Mouse (Mus musculus) C2C12 (cell line): ENCODE measurements around the gene Gm20388. TPM values are rescaled to one million over a fixed set of nuclear protein-coding genes. Genes with fewer than 3 reads are reported as not detected.

ENCODE experiments used
- H3K27me3 ChIP-seq: one replicate; pipeline ENCODE4 v1.6.1; 2011; ENCODE audit not compliant: control insufficient read depth, insufficient read depth, insufficient read length
- H3K36me3 ChIP-seq: one replicate; pipeline ENCODE4 v1.6.1; 2011; ENCODE audit not compliant: control insufficient read depth, insufficient read depth
- H3K4me3 ChIP-seq: one replicate; pipeline ENCODE4 v1.5.1; 2011; ENCODE audit warnings: mild to moderate bottlenecking, control low read depth; ENCODE audit not compliant: poor library complexity, insufficient read depth, severe bottlenecking
- H3K79me2 ChIP-seq: one replicate; pipeline ENCODE4 v1.6.1; 2011; ENCODE audit not compliant: control insufficient read depth, insufficient read depth
- H3K79me3 ChIP-seq: one replicate; pipeline ENCODE4 v1.6.1; 2011; ENCODE audit warnings: low read depth, control low read depth
- H3ac ChIP-seq: one replicate; pipeline ENCODE3; 2011; ENCODE audit warnings: low read depth; ENCODE audit not compliant: control insufficient read depth, insufficient read length
- CEBPB ChIP-seq: IDR thresholded peaks from one replicate; pipeline ENCODE4 v1.6.1; 2011; ENCODE audit warnings: low read depth, mild to moderate bottlenecking, control low read depth, moderate library complexity
- CTCF ChIP-seq: IDR thresholded peaks from one replicate; pipeline ENCODE4 v1.5.1; 2011; ENCODE audit not compliant: control insufficient read depth, insufficient read depth, insufficient read length
- FOSL1 ChIP-seq: IDR thresholded peaks from one replicate; pipeline ENCODE4 v1.8.0; 2011; ENCODE audit warnings: mild to moderate bottlenecking, low read length; ENCODE audit not compliant: poor library complexity, insufficient read depth, severe bottlenecking
- MAX ChIP-seq: IDR thresholded peaks from one replicate; pipeline ENCODE4 v1.6.1; 2011; ENCODE audit warnings: mild to moderate bottlenecking, control low read depth
- MYOD1 ChIP-seq: IDR thresholded peaks from one replicate; pipeline ENCODE4 v1.6.1; 2011; ENCODE audit warnings: low read depth; ENCODE audit not compliant: control insufficient read depth, insufficient read length
- MYOG ChIP-seq: IDR thresholded peaks from one replicate; pipeline ENCODE4 v1.6.1; 2011; ENCODE audit not compliant: control insufficient read depth, insufficient read length; ENCODE audit errors: extremely low read depth
- USF1 ChIP-seq: IDR thresholded peaks from one replicate; pipeline ENCODE4 v1.6.1; 2011; ENCODE audit warnings: low read depth, mild to moderate bottlenecking, control low read depth, moderate library complexity
- polyA plus RNA-seq: library from polyadenylated mRNA; unstranded; fragments of >200 nt; fragmentation: generic; extraction: Trizol; gene quantifications from one replicate; pipeline ENCODE4 v1.2.1, GENCODE M21; 2012; ENCODE audit warnings: missing spikeins

Gm20388 gene
- polyA plus RNA-seq, 1 experiment, result 15.0 TPM

- Histone ChIP-seq H3ac (no peak overlapping the region), H3K4me3 (no peak overlapping the region), H3K79me3 (no peaks in the 10 kb centered on the region), H3K27me3 (peaks cover 50% of the 10 kb centered on the region), H3K79me2 (no peaks in the 10 kb centered on the region), H3K36me3 (no peaks in the 10 kb centered on the region)
- no peak for TF ChIP-seq USF1
- no peak for TF ChIP-seq CEBPB
- no peak for TF ChIP-seq MYOG
- no peak for TF ChIP-seq MYOD1
- no peak for TF ChIP-seq MAX
- TF ChIP-seq FOSL1, result no peak
- no peak for TF ChIP-seq CTCF
Observed at GRCm38 (mm10) chr8:122666827-122667226, 2756.2 kb downstream of the Gm20388 start.

- no peaks in the 10 kb centered on the region for H3K36me3 ChIP-seq
- peaks cover 60% of the 10 kb centered on the region for H3K27me3 ChIP-seq
- no peak overlapping the region for H3ac ChIP-seq
- H3K79me2 ChIP-seq, result no peaks in the 10 kb centered on the region
- no peak overlapping the region for H3K4me3 ChIP-seq
- TF ChIP-seq FOSL1 (no peak), CTCF (no peak), MYOG (no peak), MAX (peak; percentile 8), CEBPB (no peak), MYOD1 (peak; percentile 29), USF1 (no peak)
- no peaks in the 10 kb centered on the region for H3K79me3 ChIP-seq
Observed at GRCm38 (mm10) chr8:122667854-122668253, 2757.2 kb downstream of the Gm20388 start.

- H3K79me2 ChIP-seq, result no peaks in the 10 kb centered on the region
- no peaks in the 10 kb centered on the region for H3K79me3 ChIP-seq
- TF ChIP-seq MAX (no peak), USF1 (no peak), CTCF (no peak), FOSL1 (no peak), MYOG (no peak), MYOD1 (no peak), CEBPB (no peak)
- no peaks in the 10 kb centered on the region for H3K36me3 ChIP-seq
- H3K4me3 ChIP-seq, result no peak overlapping the region
- H3K27me3 ChIP-seq, result peaks cover 71% of the 10 kb centered on the region
- H3ac ChIP-seq, result no peak overlapping the region
Observed at GRCm38 (mm10) chr8:122669370-122669769, 2758.7 kb downstream of the Gm20388 start.

- no peak overlapping the region for H3ac ChIP-seq
- H3K79me3 ChIP-seq, result no peaks in the 10 kb centered on the region
- H3K27me3 ChIP-seq, result peaks cover 74% of the 10 kb centered on the region
- no peak overlapping the region for H3K4me3 ChIP-seq
- H3K36me3 ChIP-seq, result no peaks in the 10 kb centered on the region
- TF ChIP-seq MYOG (no peak), USF1 (no peak), MYOD1 (no peak), FOSL1 (no peak), CTCF (no peak), CEBPB (no peak), MAX (no peak)
- no peaks in the 10 kb centered on the region for H3K79me2 ChIP-seq
Observed at GRCm38 (mm10) chr8:122670001-122670400, 2759.4 kb downstream of the Gm20388 start.

GRCm38 (mm10) chr8:122670718-122671117, 2760.1 kb downstream of the Gm20388 start:
- no peaks in the 10 kb centered on the region for H3K36me3 ChIP-seq
- H3K79me3 ChIP-seq, result no peaks in the 10 kb centered on the region
- H3ac ChIP-seq, result no peak overlapping the region
- H3K27me3 ChIP-seq, result peaks cover 81% of the 10 kb centered on the region
- TF ChIP-seq CEBPB (no peak), USF1 (no peak), CTCF (no peak), MAX (no peak), FOSL1 (no peak), MYOG (no peak), MYOD1 (no peak)
- no peaks in the 10 kb centered on the region for H3K79me2 ChIP-seq
- H3K4me3 ChIP-seq, result no peak overlapping the region

- Histone ChIP-seq H3K36me3 (no peaks in the 10 kb centered on the region), H3K4me3 (no peak overlapping the region), H3K79me2 (no peaks in the 10 kb centered on the region), H3K79me3 (no peaks in the 10 kb centered on the region), H3K27me3 (peaks cover 88% of the 10 kb centered on the region), H3ac (no peak overlapping the region)
- no peak for TF ChIP-seq MYOD1
- no peak for TF ChIP-seq MYOG
- no peak for TF ChIP-seq USF1
- no peak for TF ChIP-seq FOSL1
- TF ChIP-seq MAX, result no peak
- TF ChIP-seq CTCF, result no peak
- TF ChIP-seq CEBPB, result no peak
Observed at GRCm38 (mm10) chr8:122671894-122672293, 2761.3 kb downstream of the Gm20388 start.
